Mouse (Mus musculus): ENCODE data around the gene Prkcb.

- no peak for TF ChIP-seq CTCF (IDR thresholded peaks at IDR 0.05; ENCODE audit: borderline replicate concordance, extremely low read depth, insufficient read depth, insufficient read length)
- no peak for TF ChIP-seq POLR2A (IDR thresholded peaks at IDR 0.05; ENCODE audit: borderline replicate concordance, extremely low read depth, insufficient read depth, insufficient read length, poor library complexity, severe bottlenecking)
Observed at GRCm38 (mm10) chr7:122467831-122468230, 179.3 kb downstream of the Prkcb start.
